Mouse (Mus musculus) spleen, adult 2 months (tissue): ENCODE measurements around the gene Hcfc1. TPM values are rescaled to one million over a fixed set of nuclear protein-coding genes. Genes with fewer than 3 reads are reported as not detected.

Source experiments
- DNase-seq, 2 experiments: peaks; one replicate each; pipeline versions ENCODE4 v3.0.0 to v3.0.0-alpha.2; 2012 to 2021; ENCODE audit warnings: low spot score in 2 of 2, low read depth in 1 of 2
- H3K27ac ChIP-seq: fragments of 200-500 bp; 2 replicates; pipeline ENCODE4 v1.5.1; 2012; ENCODE audit warnings: low read length, inconsistent platforms; ENCODE audit not compliant: insufficient read depth
- H3K27me3 ChIP-seq: fragments of 200-500 bp; 2 replicates; pipeline ENCODE4 v1.6.1; 2012; ENCODE audit warnings: mild to moderate bottlenecking, moderate library complexity, low read length, inconsistent platforms; ENCODE audit not compliant: control insufficient read depth, insufficient read depth
- H3K36me3 ChIP-seq: fragments of 200-500 bp; 2 replicates; pipeline ENCODE4 v1.6.1; 2012; ENCODE audit warnings: mild to moderate bottlenecking, low read length, inconsistent platforms; ENCODE audit not compliant: control insufficient read depth, insufficient read depth
- H3K4me1 ChIP-seq: fragments of 200-500 bp; 2 replicates; pipeline ENCODE4 v1.6.1; 2011; ENCODE audit warnings: inconsistent platforms; ENCODE audit not compliant: control insufficient read depth, insufficient read depth, insufficient read length
- H3K4me3 ChIP-seq: fragments of 200-500 bp; 2 replicates; pipeline ENCODE4 v1.5.1; 2011; ENCODE audit warnings: mild to moderate bottlenecking, inconsistent platforms; ENCODE audit not compliant: insufficient read depth, insufficient read length; ENCODE audit errors: extremely low read depth
- CTCF ChIP-seq: fragments of 200-500 bp; IDR thresholded peaks from 2 replicates; pipeline ENCODE4 v1.5.1; 2011; ENCODE audit warnings: mild to moderate bottlenecking, inconsistent platforms; ENCODE audit not compliant: insufficient read depth, insufficient read length, insufficient replicate concordance; ENCODE audit errors: extremely low read depth
- POLR2A ChIP-seq: fragments of 200-500 bp; IDR thresholded peaks from 2 replicates; pipeline ENCODE4 v1.6.1; 2011; ENCODE audit warnings: low read depth, low read length, inconsistent platforms
- WGBS: fragments of 180-500 bp; shearing (Covaris S2); methylation state at CpG from one replicate; pipeline ENCODE4 v1.1.7; 2018; 5-methylcytosine and 5-hydroxymethylcytosine counted together
- polyA plus RNA-seq: library from polyadenylated mRNA; depleted of rRNA; stranded (reverse); fragments of >200 nt; gene quantifications from 2 replicates; pipeline ENCODE4 v1.2.3, GENCODE M21; 2012

Hcfc1 gene
- polyA plus RNA-seq, 1 experiment, result 71.1 TPM

GRCm38 (mm10) chrX:73946896-73947295, 19.3 kb downstream of the Hcfc1 start:
- TF ChIP-seq POLR2A (no peak), CTCF (no peak)
- no peak overlapping the region for H3K4me3 ChIP-seq
- peaks cover 42% of the 10 kb centered on the region for H3K36me3 ChIP-seq
- 85% methylated on average over 6 of the region's 6 CpGs for WGBS
- H3K4me1 ChIP-seq, result no peaks in the 10 kb centered on the region
- no peaks in the 10 kb centered on the region for H3K27me3 ChIP-seq
- no peak overlapping the region for H3K27ac ChIP-seq
- no peak for DNase-seq

GRCm38 (mm10) chrX:73942294-73942693, 23.9 kb downstream of the Hcfc1 start:
- H3K36me3 ChIP-seq, result peaks cover 14% of the 10 kb centered on the region
- DNase-seq, result no peak
- H3K4me1 ChIP-seq, result no peaks in the 10 kb centered on the region
- no peak overlapping the region for H3K4me3 ChIP-seq
- H3K27ac ChIP-seq, result no peak overlapping the region
- 83% methylated on average over 2 of the region's 2 CpGs for WGBS
- TF ChIP-seq CTCF (no peak), POLR2A (no peak)
- no peaks in the 10 kb centered on the region for H3K27me3 ChIP-seq

GRCm38 (mm10) chrX:73941860-73942259, 24.3 kb downstream of the Hcfc1 start:
- Histone ChIP-seq H3K4me3 (no peak overlapping the region), H3K27ac (no peak overlapping the region), H3K36me3 (peaks cover 14% of the 10 kb centered on the region), H3K27me3 (no peaks in the 10 kb centered on the region), H3K4me1 (no peaks in the 10 kb centered on the region)
- TF ChIP-seq POLR2A (no peak), CTCF (no peak)
- DNase-seq, result no peak
- WGBS, result 77% methylated on average over 2 of the region's 2 CpGs

- no peak for DNase-seq
- no peaks in the 10 kb centered on the region for H3K36me3 ChIP-seq
- no peak overlapping the region for H3K27ac ChIP-seq
- no peaks in the 10 kb centered on the region for H3K27me3 ChIP-seq
- TF ChIP-seq CTCF, result no peak
- no peak for TF ChIP-seq POLR2A
- WGBS, result 76% methylated on average over 2 of the region's 2 CpGs
- no peaks in the 10 kb centered on the region for H3K4me1 ChIP-seq
- no peak overlapping the region for H3K4me3 ChIP-seq
Measured at GRCm38 (mm10) chrX:73931871-73932270, 34.3 kb downstream of the Hcfc1 start.

- TF ChIP-seq POLR2A (no peak), CTCF (no peak)
- no peaks in the 10 kb centered on the region for H3K4me1 ChIP-seq
- peak; percentile 53 to 56 for DNase-seq
- H3K27ac ChIP-seq, result no peak within 1 kb of the TSS
- H3K36me3 ChIP-seq, result peaks cover 3% of the 10 kb centered on the region
- H3K27me3 ChIP-seq, result no peaks in the 10 kb centered on the region
- peak within 1 kb of the TSS; percentile 36; the same call in 1 of the 2 replicates for H3K4me3 ChIP-seq
- 47% methylated on average over 17 of the region's 17 CpGs for WGBS
Measured at GRCm38 (mm10) chrX:73930402-73931062, 35.6 kb downstream of the Hcfc1 start, which contains the start of gene Renbp. Renbp (minus strand) TSS chrX:73930850.

GRCm38 (mm10) chrX:73922550-73922882, 43.6 kb downstream of the Hcfc1 start:
- no peak for DNase-seq
- H3K36me3 ChIP-seq, result peaks cover 4% of the 10 kb centered on the region
- peak overlapping the region; percentile 79 for H3K27ac ChIP-seq
- no peaks in the 10 kb centered on the region for H3K27me3 ChIP-seq
- 55% methylated on average over 8 of the region's 8 CpGs for WGBS
- H3K4me3 ChIP-seq, result peak overlapping the region; percentile 76
- TF ChIP-seq CTCF (no peak), POLR2A (no peak)
- no peaks in the 10 kb centered on the region for H3K4me1 ChIP-seq

- Histone ChIP-seq H3K27me3 (no peaks in the 10 kb centered on the region), H3K4me3 (peak within 1 kb of the TSS; percentile 87), H3K27ac (peak within 1 kb of the TSS; percentile 79), H3K4me1 (no peaks in the 10 kb centered on the region), H3K36me3 (peaks cover 5% of the 10 kb centered on the region)
- DNase-seq, result peak; percentile 61 to 77
- TF ChIP-seq CTCF (no peak), POLR2A (peak; percentile 19; the same call in 1 of the 2 replicates)
- 26% methylated on average over 43 of the region's 43 CpGs for WGBS
Measured at GRCm38 (mm10) chrX:73921823-73922549, 44.2 kb downstream of the Hcfc1 start, which contains the start of the genes Arhgap4 and Naa10. Arhgap4 (minus strand) TSS chrX:73921870. Naa10 (minus strand) TSS chrX:73921944.
